Mouse (Mus musculus) urinary bladder, adult 2 months (tissue): ENCODE data around the gene Rad23b. TPM values are rescaled to one million over a fixed set of nuclear protein-coding genes. Genes with fewer than 3 reads are reported as not detected.
A peak's percentile ranks its signal among the peaks of the same experiment; 100 is the strongest.
"Not testable (repeated sequence)": the region's sequence is repeated elsewhere in the genome, so short reads cannot be mapped to it uniquely, and the experiment has no call there.

Experiments
- DNase-seq: peaks from one replicate; pipeline ENCODE4 v3.0.0; 2022; ENCODE audit warnings: low spot score
- polyA plus RNA-seq: library from polyadenylated mRNA; depleted of rRNA; stranded (reverse); fragments of >200 nt; gene quantifications from 2 replicates; pipeline ENCODE4 v1.2.3, GENCODE M21; 2012

The Rad23b gene
- polyA plus RNA-seq, 1 experiment, result 107 TPM

DNA sequence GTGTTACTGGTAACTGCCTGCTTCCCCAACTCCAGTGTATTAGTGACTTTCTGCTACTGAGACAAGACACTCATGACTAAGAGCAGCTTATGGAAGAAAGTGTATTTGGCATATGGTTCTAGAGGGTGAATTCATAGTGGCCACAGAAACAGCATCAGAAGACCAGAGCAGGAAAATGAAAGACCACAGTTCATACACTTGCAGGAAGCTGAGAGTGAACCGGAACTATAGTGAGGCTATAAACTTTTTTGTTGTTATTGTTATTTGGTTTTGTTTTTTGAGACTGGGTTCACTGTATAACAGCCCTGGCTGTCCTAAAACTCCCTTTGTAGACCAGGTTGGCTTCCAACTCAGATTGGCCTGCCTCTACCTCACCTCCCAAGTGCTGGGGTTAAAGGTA lies 6.0 kb downstream of the Rad23b start:
- no peak for DNase-seq

DNA sequence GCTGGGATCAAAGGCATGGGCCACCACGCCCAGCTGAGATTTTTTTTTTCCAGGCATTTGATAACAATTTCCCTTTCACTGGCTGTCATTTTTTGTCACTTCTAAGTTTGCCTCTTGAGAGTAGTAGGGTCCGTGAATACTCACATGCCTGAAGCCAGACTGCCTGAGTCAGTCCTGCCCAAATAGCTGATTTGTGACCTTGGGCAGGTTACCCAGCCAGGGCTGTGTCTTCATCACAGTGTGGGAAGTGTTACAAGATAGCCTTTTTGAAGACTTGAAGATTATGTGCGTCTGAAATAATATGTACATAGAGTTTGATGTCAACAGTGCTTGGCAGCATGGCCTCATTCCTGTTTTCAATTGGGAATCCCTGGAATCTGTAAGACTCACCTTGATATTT lies 6.9 kb downstream of the Rad23b start:
- DNase-seq, result no peak

DNA sequence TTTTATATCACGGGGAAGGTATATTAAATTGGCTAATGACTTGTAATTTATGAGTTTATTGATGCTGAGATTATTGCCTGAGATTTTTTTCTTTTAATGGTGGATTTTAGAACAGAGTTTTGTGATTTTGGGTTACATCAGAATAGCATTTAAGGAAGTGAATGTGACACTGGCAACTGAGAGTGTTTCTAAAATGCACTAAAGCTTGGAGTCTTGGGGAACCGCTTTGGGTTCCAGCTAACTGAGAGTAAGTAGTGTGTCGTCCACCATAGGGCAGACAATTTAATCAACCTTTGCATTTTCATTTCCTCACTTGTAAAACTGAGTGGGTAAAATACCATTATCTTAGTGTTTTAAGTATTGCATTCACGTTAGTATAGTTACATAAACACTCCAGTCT lies 14.0 kb downstream of the Rad23b start:
- no peak for DNase-seq

DNA sequence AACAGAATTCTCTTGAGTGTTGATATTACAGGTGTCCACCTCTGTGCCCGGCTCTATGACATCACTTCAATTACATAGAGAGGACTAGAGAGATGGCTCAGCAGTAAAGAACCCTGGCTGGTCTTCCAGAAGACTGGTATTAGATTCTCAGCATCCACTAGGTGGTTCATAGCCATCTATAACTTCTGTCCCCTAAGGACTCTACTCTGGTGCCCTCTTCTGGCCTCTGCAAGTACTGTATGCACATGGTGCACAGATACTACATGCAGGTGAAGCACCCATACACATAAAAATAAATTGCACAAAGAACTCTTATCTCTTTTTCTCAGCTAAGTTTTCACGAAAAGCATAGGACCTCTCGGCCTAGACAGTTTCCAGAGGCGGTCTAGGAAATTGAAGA lies 14.5 kb downstream of the Rad23b start:
- no peak for DNase-seq

DNA sequence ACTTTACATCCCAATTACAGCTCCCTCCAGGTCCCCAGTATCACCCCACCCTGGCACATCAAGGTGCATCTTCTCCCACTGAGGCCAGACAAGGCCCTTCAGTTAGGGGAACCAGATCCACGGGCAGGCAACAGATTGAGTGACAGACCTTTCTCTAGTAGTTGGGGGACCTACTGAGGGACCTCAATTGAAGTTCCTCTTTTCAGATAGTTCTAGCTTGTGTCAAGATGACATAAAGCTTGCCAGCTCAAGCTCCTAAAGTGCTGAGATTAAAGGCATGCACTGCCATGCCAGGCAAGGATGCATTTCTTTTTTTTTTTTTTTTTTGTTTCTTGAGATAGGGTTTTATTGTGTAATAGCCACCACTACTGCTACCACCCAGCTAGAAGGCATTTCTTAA lies 16.2 kb downstream of the Rad23b start:
- DNase-seq, result no peak

DNA sequence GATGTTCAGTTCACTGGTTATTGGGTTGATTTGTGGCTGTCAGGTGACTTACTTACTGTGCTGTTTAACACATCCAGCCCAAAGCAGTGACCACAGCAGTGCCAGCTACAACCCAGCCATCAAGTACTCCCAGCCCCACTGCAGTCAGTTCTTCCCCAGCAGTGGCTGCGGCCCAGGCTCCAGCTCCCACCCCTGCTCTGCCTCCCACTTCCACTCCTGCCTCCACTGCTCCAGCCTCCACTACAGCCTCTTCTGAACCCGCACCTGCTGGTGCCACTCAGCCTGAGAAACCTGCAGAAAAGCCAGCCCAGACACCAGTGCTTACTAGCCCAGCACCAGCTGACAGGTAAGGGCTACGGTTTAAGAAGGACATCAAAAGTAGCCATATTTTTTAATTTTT lies 20.3 kb downstream of the Rad23b start:
- no peak for DNase-seq

DNA sequence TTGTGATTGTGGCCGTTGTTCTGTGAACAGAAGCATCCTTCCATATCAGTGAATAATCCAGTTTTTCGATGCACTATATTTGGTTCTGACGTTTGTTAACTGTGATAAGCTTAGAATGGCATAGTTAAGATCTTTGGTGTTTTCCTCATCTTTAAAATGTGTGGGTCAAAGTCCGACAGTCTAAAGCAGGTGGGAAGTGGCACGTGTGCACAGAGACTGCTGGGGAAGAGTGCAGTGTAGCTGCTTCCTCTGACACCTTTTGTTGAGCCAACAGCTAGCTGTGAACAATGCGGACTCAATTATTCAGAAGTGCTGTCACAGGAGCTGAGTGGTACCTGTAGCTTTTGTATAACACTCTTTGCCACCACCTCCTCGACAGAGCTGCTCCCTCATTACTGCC lies 21.5 kb downstream of the Rad23b start:
- no peak for DNase-seq

DNA sequence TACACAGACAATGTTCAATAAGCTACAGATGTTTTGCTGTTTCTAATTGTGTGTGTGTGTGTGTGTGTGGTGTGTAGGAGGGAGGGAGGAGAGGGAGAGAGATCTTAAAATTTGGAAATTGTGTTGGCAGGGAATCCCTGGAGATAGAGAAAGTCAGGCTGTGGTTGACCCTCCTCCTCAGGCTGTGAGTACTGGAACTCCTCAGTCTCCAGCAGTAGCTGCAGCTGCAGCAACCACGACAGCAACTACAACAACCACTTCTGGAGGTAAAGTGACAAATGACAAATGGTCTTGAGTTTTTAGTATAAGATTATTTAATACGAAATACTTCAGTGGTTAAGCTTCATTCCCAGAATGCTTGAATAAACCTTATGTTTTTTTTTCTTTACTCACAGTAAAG lies 32.5 kb downstream of the Rad23b start:
- no peak for DNase-seq

DNA sequence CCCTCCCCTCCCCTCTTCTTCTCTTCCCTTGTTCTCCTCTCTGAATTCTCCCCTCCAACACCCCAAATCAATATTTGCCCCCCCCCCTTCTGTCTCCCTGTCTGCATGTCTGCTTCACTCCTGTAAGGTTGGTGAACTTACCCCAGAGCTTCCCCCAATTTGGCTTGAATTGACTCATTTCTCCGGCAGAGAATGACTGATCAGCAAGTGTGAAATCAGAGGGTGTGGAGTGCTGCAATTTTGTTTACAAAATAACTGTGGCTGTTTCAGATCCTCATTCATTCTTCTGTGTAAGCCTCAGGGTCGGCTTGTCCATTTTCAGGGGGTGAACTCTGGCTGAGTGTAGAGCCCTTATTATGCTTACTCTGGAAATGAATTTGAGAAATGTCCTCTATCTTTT lies 36.9 kb downstream of the Rad23b start:
- DNase-seq, result no peak

DNA sequence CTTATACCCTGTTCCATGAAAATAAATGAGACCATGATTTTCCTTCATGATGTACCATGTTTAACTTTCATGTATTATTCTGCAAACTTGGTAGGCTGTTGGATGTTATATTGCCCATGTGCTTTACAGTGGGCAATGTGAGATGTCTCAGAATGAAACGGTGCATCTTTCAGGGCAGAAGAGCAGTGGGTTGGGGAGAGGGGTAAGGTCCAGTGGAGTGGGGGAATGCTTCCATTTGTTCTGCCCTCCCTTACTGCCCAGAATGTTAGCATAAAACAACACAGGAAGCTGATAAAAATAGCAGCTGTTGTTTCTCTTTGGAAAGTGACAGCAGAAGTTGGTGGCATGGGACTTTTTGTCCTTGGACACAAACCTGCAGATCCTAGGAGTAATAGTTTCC lies 41.6 kb downstream of the Rad23b start:
- no peak for DNase-seq

DNA sequence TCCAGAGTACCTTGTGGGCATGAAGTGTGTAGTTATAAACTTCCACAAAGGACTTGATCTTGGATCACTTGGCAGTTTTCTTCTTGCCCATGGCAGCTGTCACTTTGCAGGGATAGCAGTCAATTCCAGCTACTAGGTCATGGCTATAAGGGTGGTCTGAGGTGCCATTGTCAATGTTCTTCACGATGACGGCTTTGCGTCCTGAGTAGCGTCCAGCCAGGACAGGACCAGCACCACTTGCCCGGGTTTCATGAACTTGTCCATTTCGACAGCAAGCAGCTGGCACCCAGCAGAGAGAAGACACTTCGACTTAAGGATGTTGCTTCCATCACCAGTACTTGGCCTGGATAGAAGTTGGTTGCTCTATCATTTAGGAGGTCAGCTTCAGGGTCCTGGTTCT lies 42.6 kb downstream of the Rad23b start:
- DNase-seq, result no peak

DNA sequence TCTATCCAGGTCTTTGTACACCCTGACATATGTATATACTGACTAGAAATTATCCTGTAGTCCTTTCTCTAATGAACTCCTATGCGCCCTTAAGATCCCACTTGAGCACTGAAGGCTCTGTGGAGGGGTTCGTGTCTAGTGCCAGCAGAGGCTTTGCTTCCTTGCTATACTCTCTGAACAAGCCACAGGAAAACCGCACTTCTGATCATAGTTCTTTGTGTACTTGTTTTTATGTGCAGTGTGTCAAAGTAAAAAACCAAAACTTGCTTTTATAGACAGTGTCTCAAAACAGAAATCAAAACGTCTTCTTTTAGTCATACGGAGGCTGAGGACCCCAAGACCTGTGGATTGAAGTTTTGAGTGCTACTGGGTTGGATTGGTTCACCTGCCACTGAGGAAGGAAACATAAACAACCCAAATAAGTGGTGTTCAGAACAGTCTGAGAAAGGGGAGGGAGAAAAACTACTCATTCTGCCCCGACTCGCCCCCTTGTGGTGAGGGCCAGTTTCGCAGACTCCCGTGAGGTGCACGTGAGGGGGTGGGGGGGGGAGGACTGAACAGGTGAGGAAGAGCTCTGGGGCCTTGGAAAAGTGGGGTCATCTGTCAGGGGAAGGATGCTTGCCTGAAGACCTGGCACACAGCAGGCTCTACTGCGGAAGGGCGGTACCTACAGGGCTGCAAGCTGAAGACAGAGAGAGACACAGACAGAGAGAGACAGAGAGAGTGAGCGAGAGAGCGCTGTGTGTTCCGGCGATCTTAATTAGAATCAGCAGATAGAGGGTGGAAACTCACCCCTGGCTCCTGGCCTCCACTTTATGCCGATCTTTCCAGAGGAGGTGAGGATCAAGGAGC lies 48.3 kb downstream of the Rad23b start:
- peak; percentile 33 for DNase-seq

DNA sequence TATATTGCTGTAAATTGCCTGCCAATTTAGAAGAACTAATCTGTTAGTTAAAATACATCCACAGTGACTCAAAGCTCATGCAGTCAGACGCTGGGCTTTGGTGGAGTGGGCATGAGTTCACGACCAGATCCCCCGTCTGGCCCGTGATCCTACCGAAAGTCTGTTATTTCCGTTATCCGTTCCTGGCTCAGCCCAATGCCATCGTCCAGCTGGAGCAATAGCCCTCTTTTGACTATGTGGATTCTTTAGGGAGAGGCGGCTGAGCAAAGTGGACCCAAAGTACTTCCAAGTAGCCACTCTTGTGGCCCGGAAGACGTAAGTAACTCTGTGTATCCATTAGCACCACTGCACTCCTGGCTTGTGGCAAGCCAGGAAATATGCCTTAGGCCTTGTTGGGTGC lies 49.1 kb downstream of the Rad23b start:
- DNase-seq, result no peak

DNA sequence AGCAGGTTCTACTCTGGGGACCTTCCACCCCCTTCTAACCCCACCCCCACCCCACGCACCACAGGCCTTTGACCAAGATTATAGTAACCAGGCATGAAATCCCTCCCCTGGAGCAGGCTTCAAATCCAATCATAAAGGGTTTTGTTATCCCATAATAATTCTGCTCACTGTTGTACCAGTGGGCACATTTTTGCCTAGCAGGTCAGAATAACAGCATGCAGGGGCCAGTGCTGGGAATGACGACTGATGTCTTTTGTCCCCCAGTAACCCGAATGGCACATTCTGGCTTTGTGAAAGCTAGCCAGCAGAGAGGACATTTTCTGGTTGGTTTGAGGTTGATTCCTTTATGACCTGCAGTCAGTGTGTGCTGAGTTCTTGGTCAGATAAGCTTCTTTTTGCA lies 55.5 kb downstream of the Rad23b start:
- no peak for DNase-seq

DNA sequence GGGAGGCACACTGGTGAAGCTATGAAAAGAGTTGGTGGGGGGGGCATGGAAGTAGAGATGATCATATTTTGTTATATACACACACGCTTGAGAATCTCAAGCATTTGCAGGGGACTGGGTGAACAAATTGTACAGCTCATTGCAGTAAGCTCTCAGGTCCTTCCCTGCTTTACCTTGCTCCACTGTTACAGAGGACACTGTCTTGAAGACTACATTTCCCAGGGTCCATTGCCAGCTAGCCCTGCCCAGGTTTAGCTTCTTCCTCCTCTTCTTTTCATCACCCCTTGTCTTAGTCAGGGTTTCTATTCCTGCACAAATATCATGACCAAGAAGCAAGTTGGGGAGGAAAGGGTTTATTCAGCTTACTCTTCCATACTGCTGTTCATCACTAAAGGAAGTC lies 56.7 kb downstream of the Rad23b start:
- DNase-seq, result no peak

DNA sequence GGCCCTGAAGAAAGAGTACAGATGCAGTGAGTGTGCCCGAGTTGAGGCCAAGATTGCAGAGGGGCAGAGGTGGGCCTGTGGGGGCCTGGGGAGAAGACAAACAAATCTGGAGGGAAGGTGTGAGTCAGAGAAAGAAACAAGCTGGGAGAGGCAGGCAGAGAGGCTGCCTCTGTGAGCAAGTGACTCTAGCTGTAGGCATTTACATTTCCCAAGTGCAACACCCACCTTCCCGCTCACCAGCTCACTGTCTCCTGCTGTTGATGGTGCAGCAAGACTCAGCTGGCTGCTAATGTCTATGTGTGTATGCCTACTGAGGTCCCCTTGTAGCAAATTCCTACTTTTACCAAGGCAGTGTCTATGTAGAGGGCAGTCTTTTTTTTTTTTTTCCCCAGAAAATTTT lies 58.2 kb downstream of the Rad23b start:
- DNase-seq, result no peak

DNA sequence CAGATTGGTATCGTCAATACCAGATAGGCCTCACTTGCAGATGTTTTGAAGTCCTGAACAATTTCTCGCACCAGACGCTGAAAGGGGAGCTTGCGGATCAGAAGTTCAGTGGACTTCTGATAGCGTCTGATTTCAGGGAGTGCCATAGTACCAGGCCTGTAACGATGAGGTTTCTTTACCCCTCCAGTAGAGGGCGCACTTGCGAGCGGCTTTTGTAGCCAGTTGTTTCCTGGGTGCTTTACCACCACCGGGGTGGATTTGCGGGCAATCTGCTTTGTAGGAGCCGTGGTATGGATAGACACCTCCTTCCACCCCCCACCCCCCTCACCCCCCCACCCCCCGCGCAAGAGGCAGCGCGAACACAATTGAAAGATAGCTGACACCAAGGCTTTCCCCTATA lies 59.2 kb downstream of the Rad23b start:
- no peak for DNase-seq

DNA sequence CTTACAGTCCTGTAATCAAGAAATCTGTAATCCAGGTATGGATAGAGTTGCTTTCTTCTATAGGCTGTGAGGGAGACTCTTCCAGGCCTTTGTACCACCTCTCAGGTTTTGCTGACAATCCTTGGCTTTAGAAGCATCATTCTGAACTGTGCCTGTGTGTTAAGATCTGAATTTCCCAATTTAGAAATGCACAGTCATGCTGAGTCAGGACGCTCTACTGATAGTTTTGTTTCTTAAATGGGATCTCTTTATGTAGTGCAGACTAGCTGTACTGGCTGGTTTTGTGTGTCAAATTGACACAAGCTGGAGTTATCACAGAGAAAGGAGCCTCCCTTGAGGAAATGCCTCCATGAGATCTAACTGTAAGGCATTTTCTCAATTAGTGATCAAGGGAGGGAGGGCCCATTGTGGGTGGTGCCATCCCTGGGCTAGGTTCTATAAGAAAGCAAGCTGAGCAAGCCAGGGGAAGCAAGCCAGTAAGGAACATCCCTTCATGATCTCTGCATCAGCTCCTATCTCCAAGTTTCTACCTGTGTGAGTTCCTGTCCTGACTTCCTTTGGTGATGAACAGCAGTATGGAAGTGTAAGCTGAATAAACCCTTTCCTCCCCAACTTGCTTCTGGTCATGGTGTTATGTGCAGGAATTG lies 59.9 kb downstream of the Rad23b start:
- not testable (repeated sequence) for DNase-seq

DNA sequence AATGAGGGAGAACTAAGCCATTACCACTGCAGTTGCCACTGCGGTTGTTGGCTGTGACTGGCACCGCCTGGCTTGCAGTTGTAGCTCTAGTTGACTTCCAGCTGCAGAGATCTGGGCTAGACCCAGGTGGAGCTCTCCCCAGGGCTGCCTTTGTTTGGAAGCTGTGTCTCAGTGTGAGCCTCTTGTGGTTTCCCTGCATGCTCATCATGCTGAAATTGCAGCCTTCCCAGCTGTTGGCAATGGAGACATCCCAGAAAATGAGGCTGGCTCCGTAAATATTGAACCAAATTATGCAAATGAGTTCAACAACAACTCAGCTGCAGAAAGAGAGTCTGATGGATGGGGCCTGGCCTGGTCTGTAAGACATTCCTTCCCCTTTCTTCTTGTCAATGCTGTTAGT lies 66.0 kb downstream of the Rad23b start:
- DNase-seq, result no peak

DNA sequence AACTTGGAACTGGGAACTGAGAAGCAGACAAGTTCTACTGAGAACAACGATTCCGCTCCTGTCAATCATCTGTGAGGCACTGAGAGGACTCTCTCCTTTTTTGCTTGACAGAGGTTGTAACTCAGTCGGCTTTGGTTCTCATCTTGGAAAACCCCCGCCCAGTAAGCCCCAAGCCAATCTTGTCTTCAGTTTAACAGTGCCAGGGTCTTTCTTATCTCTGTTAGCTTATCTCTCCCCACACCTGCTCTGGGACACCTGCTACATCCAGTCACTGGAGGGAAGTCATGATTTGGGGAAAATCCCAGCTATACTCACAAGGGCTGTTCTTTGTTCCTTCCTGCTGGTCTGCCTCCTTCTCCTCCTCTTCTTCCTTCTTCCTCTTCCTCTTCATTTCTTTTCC lies 76.4 kb downstream of the Rad23b start:
- DNase-seq, result no peak
